Mouse (Mus musculus): ENCODE data around the gene BC003965. TPM values are rescaled to one million over a fixed set of nuclear protein-coding genes. Genes with fewer than 3 reads are reported as not detected.

BC003965 gene
- polyA plus RNA-seq (2012; rRNA removed): 4.6 and 5.0 TPM in 2 replicates

DNA sequence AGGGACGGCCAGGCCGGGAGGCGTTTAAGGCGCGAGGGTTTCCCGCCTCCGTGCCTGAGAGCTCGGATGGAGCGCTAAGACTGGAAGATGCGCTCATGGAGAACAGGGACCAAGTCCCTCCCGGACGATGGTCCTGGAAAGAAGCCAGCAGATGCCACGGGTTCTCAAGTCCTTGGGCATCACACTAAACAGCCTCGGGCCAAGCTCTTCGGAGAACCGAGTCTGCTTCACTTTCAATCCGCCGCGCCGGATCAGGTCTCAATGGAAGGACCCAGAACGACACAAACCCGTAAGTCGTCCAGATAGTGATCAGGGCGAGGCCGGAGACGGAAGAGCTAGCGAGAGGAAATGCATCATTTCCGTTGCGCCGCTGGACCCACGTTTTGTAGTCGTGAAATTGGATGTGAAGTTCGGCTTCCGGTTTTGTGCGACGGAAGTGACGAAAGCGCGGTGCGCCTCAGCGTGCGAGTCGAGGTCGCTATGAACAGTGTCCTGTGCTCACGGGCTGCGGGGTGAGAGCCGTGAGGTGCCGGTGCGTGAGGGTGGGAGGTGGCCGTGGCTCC lies at the start of gene BC003965:
Gene BC003965, plus strand, starts transcription at position 426 of the 563 bp plus-strand sequence.
- no peaks in the 10 kb centered on the region for H3K27me3 ChIP-seq (ENCODE audit: control insufficient read depth, insufficient read depth, low read length)
- peaks cover 11% of the 10 kb centered on the region for H3K4me1 ChIP-seq (ENCODE audit: control insufficient read depth, insufficient read depth, low read length)
- peak within 1 kb of the TSS; percentile 93 for H3K4me3 ChIP-seq (ENCODE audit: control insufficient read depth, low read depth, low read length)
- peak; percentile 90 for TF ChIP-seq POLR2A (IDR thresholded peaks at IDR 0.05; ENCODE audit: control insufficient read depth, low read depth, low read length)
- TF ChIP-seq CTCF (IDR thresholded peaks at IDR 0.05; ENCODE audit: control insufficient read depth, insufficient read depth, insufficient replicate concordance, low read depth, low read length): no peak
- H3K27ac ChIP-seq (ENCODE audit: control insufficient read depth, insufficient read depth, low read depth, low read length): peak within 1 kb of the TSS; percentile 84
- no peaks in the 10 kb centered on the region for H3K36me3 ChIP-seq (ENCODE audit: control insufficient read depth, insufficient read depth, low read length)

DNA sequence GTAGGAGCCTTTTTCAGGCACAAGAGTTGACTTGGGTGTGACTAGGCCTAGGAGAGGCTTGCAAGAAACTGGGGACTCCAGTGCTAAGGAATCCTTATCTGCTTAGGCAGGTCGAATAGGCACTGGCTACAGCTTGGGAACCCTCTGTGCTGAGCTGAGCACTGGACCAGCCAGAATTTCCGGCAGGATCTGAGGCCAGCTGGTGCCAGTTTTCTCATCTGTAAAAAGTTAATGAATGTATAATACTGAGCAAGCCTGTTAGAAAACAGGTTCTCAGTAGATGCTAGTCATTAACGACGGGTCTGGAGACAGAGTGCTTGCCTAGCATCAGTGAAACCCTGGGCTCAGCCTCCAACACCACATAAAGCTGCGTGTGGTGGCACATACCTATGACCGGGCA lies 48.7 kb upstream of the BC003965 start:
- no peaks in the 10 kb centered on the region for H3K36me3 ChIP-seq (ENCODE audit: control insufficient read depth, insufficient read depth, low read length)
- no peak overlapping the region for H3K27ac ChIP-seq (ENCODE audit: control insufficient read depth, insufficient read depth, low read depth, low read length)
- peaks cover 3% of the 10 kb centered on the region for H3K4me1 ChIP-seq (ENCODE audit: control insufficient read depth, insufficient read depth, low read length)
- H3K27me3 ChIP-seq (ENCODE audit: control insufficient read depth, insufficient read depth, low read length): no peaks in the 10 kb centered on the region
- TF ChIP-seq CTCF (IDR thresholded peaks at IDR 0.05; ENCODE audit: control insufficient read depth, insufficient read depth, insufficient replicate concordance, low read depth, low read length): no peak
- no peak for TF ChIP-seq POLR2A (IDR thresholded peaks at IDR 0.05; ENCODE audit: control insufficient read depth, low read depth, low read length)
- H3K4me3 ChIP-seq (ENCODE audit: control insufficient read depth, low read depth, low read length): no peak overlapping the region

- Histone ChIP-seq H3K36me3 (ENCODE audit: control insufficient read depth, insufficient read depth, low read length) (no peaks in the 10 kb centered on the region), H3K4me1 (ENCODE audit: control insufficient read depth, insufficient read depth, low read length) (no peaks in the 10 kb centered on the region), H3K27me3 (ENCODE audit: control insufficient read depth, insufficient read depth, low read length) (no peaks in the 10 kb centered on the region), H3K27ac (ENCODE audit: control insufficient read depth, insufficient read depth, low read depth, low read length) (no peak overlapping the region), H3K4me3 (ENCODE audit: control insufficient read depth, low read depth, low read length) (no peak overlapping the region)
- no peak for TF ChIP-seq POLR2A (IDR thresholded peaks at IDR 0.05; ENCODE audit: control insufficient read depth, low read depth, low read length)
Observed at GRCm38 (mm10) chr17:25138803-25139202, 45.6 kb upstream of the BC003965 start.

DNA sequence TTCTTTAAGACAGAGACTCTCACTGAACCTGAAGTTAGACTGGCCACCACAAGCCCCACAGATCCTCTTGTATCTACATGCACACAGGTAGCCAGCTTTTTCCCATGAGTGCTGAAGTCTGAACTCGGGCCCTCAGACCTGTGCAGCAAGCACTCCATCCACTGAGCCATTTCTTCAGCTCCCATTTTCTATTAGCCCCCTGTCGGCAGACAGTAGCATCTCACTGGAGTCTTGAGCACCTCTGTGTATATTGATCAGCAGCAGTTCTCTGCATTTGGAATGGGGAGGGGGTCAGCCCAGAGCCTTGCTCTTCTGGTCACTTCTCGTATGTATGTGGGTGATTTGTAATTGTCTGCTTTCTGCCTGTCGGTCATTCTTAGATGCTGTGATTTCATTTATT lies 44.4 kb upstream of the BC003965 start:
- no peak overlapping the region for H3K4me3 ChIP-seq (ENCODE audit: control insufficient read depth, low read depth, low read length)
- H3K4me1 ChIP-seq (ENCODE audit: control insufficient read depth, insufficient read depth, low read length): no peaks in the 10 kb centered on the region
- H3K27me3 ChIP-seq (ENCODE audit: control insufficient read depth, insufficient read depth, low read length): no peaks in the 10 kb centered on the region
- H3K36me3 ChIP-seq (ENCODE audit: control insufficient read depth, insufficient read depth, low read length): no peaks in the 10 kb centered on the region
- H3K27ac ChIP-seq (ENCODE audit: control insufficient read depth, insufficient read depth, low read depth, low read length): no peak overlapping the region
- TF ChIP-seq CTCF (IDR thresholded peaks at IDR 0.05; ENCODE audit: control insufficient read depth, insufficient read depth, insufficient replicate concordance, low read depth, low read length) (no peak), POLR2A (IDR thresholded peaks at IDR 0.05; ENCODE audit: control insufficient read depth, low read depth, low read length) (no peak)

DNA sequence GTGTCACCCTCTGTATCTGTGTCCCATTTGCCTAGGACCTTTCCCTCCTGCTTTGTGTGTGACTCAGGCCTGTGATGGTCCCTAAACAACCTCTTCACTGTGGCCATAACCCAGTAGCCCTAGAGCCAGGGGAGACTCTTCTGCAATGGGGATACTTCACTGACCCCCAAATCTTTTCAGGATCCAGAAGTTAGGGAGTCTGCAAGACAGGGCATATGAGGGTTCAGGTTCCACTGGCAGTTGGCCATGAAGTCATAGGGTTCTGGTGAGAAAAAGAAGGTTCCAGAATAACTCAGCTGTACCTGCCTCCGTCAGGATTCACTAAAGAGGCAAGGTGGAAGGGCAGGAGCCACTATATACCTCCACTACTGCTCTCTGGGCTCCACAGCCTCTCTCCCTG lies 22.2 kb upstream of the BC003965 start, which contains the start of gene Ccdc154:
Gene Ccdc154, plus strand, starts transcription at position 301 of the 400 bp plus-strand sequence.
- peaks cover 3% of the 10 kb centered on the region for H3K36me3 ChIP-seq (ENCODE audit: control insufficient read depth, insufficient read depth, low read length)
- TF ChIP-seq CTCF (IDR thresholded peaks at IDR 0.05; ENCODE audit: control insufficient read depth, insufficient read depth, insufficient replicate concordance, low read depth, low read length) (no peak), POLR2A (IDR thresholded peaks at IDR 0.05; ENCODE audit: control insufficient read depth, low read depth, low read length) (no peak)
- peak within 1 kb of the TSS; percentile 86 for H3K27ac ChIP-seq (ENCODE audit: control insufficient read depth, insufficient read depth, low read depth, low read length)
- peak within 1 kb of the TSS; percentile 88 for H3K4me3 ChIP-seq (ENCODE audit: control insufficient read depth, low read depth, low read length)
- H3K4me1 ChIP-seq (ENCODE audit: control insufficient read depth, insufficient read depth, low read length): peaks cover 17% of the 10 kb centered on the region
- no peaks in the 10 kb centered on the region for H3K27me3 ChIP-seq (ENCODE audit: control insufficient read depth, insufficient read depth, low read length)

- H3K4me3 ChIP-seq (ENCODE audit: control insufficient read depth, low read depth, low read length): peak overlapping the region; percentile 88
- TF ChIP-seq POLR2A (IDR thresholded peaks at IDR 0.05; ENCODE audit: control insufficient read depth, low read depth, low read length) (no peak), CTCF (IDR thresholded peaks at IDR 0.05; ENCODE audit: control insufficient read depth, insufficient read depth, insufficient replicate concordance, low read depth, low read length) (no peak)
- H3K4me1 ChIP-seq (ENCODE audit: control insufficient read depth, insufficient read depth, low read length): peaks cover 17% of the 10 kb centered on the region
- H3K27me3 ChIP-seq (ENCODE audit: control insufficient read depth, insufficient read depth, low read length): no peaks in the 10 kb centered on the region
- peaks cover 1% of the 10 kb centered on the region for H3K36me3 ChIP-seq (ENCODE audit: control insufficient read depth, insufficient read depth, low read length)
- no peak overlapping the region for H3K27ac ChIP-seq (ENCODE audit: control insufficient read depth, insufficient read depth, low read depth, low read length)
Observed at GRCm38 (mm10) chr17:25163387-25163786, 21.0 kb upstream of the BC003965 start.

- H3K27ac ChIP-seq (ENCODE audit: control insufficient read depth, insufficient read depth, low read depth, low read length): no peak overlapping the region
- TF ChIP-seq POLR2A (IDR thresholded peaks at IDR 0.05; ENCODE audit: control insufficient read depth, low read depth, low read length) (no peak), CTCF (IDR thresholded peaks at IDR 0.05; ENCODE audit: control insufficient read depth, insufficient read depth, insufficient replicate concordance, low read depth, low read length) (no peak)
- no peaks in the 10 kb centered on the region for H3K27me3 ChIP-seq (ENCODE audit: control insufficient read depth, insufficient read depth, low read length)
- no peak overlapping the region for H3K4me3 ChIP-seq (ENCODE audit: control insufficient read depth, low read depth, low read length)
- no peaks in the 10 kb centered on the region; the same call in none of the 2 replicates for H3K36me3 ChIP-seq (ENCODE audit: control insufficient read depth, insufficient read depth, low read length)
- H3K4me1 ChIP-seq (ENCODE audit: control insufficient read depth, insufficient read depth, low read length): peaks cover 17% of the 10 kb centered on the region
Observed at GRCm38 (mm10) chr17:25164770-25165169, 19.6 kb upstream of the BC003965 start.

Measured in testis, adult 2 months (tissue).